Mouse (Mus musculus) limb, embryonic 14.5 days (tissue): Measurements from ENCODE around the gene Slc2a8. TPM values are rescaled to one million over a fixed set of nuclear protein-coding genes. Genes with fewer than 3 reads are reported as not detected.

ENCODE experiments used
- ATAC-seq: fragments of 200-750 bp; cut with Nextera tagmentation; 2 replicates; pipeline ENCODE4 v1.8.0; 2017; ENCODE audit warnings: low read depth, moderate number of reproducible peaks, moderate TSS enrichment; ENCODE audit not compliant: low FRiP score
- DNase-seq: peaks from one replicate; pipeline ENCODE4 v3.0.0-alpha.2; 2015; ENCODE audit warnings: low spot score
- H3K27ac ChIP-seq: fragments of 300-500 bp; sonication (generic); replicated peaks from 2 replicates; pipeline ENCODE4 v1.5.1; 2014; ENCODE audit warnings: low read depth, mild to moderate bottlenecking, low read length, moderate library complexity, mixed read lengths
- H3K27me3 ChIP-seq: fragments of 300-500 bp; sonication (generic); 2 replicates; pipeline ENCODE4 v1.6.1; 2014; ENCODE audit warnings: low read length, mixed read lengths; ENCODE audit not compliant: control insufficient read depth, insufficient read depth
- H3K36me3 ChIP-seq: fragments of 300-500 bp; sonication (generic); 2 replicates; pipeline ENCODE4 v1.6.1; 2014; ENCODE audit warnings: mild to moderate bottlenecking, low read length, moderate library complexity, mixed read lengths; ENCODE audit not compliant: control insufficient read depth, insufficient read depth
- H3K4me1 ChIP-seq: fragments of 300-500 bp; sonication (generic); 2 replicates; pipeline ENCODE4 v1.6.1; 2014; ENCODE audit warnings: antibody characterized with exemption, low read length, mixed read lengths; ENCODE audit not compliant: control insufficient read depth, insufficient read depth
- H3K4me2 ChIP-seq: fragments of 300-500 bp; sonication (generic); replicated peaks from 2 replicates; pipeline ENCODE4 v1.6.1; 2014; ENCODE audit warnings: low read depth, mild to moderate bottlenecking, low read length, moderate library complexity; ENCODE audit not compliant: severe bottlenecking
- H3K4me3 ChIP-seq: fragments of 300-500 bp; sonication (generic); replicated peaks from 2 replicates; pipeline ENCODE4 v1.5.1; 2014; ENCODE audit warnings: low read length
- H3K9ac ChIP-seq: fragments of 300-500 bp; sonication (generic); 2 replicates; pipeline ENCODE4 v1.6.1; 2014; ENCODE audit warnings: mild to moderate bottlenecking, low read depth, low read length, moderate library complexity; ENCODE audit not compliant: severe bottlenecking
- H3K9me3 ChIP-seq: fragments of 300-500 bp; sonication (generic); 2 replicates; pipeline ENCODE4 v1.6.1; 2016; ENCODE audit warnings: low read length; ENCODE audit not compliant: control insufficient read depth
- POLR2A ChIP-seq: fragments of 200-500 bp; IDR thresholded peaks from 2 replicates; pipeline ENCODE4 v1.8.0; 2012; ENCODE audit warnings: inconsistent platforms, mild to moderate bottlenecking, moderate library complexity, borderline replicate concordance; ENCODE audit not compliant: insufficient read depth, insufficient read length; ENCODE audit errors: extremely low read depth
- WGBS: fragments of 180-500 bp; shearing (Covaris S2); extraction: QIAGEN DNeasy Blood & Tissue Kit; methylation state at CpG from one replicate; pipeline ENCODE4 v1.1.7; 2014; 5-methylcytosine and 5-hydroxymethylcytosine counted together
- polyA plus RNA-seq, 2 experiments: library from polyadenylated mRNA; depleted of rRNA in 1 of 2; stranded (reverse) in 1 of 2; unstranded in 1 of 2; fragments of >200 nt; fragmentation: Nextera tagmentation in 1 of 2; extraction: Ambion mirVana in 1 of 2; gene quantifications; 2 replicates each; pipeline versions ENCODE4 v1.2.1 to v1.2.3; 2012 to 2014

The Slc2a8 gene
- polyA plus RNA-seq, 2 experiments = 16.8 to 26.0 TPM

GRCm38 (mm10) chr2:32997081-32997480 is 15.2 kb upstream of the Slc2a8 start:
- no peaks in the 10 kb centered on the region for H3K9me3 ChIP-seq
- TF ChIP-seq POLR2A = no peak
- H3K27ac ChIP-seq = no peak overlapping the region
- H3K36me3 ChIP-seq = no peaks in the 10 kb centered on the region
- no peak overlapping the region for H3K4me3 ChIP-seq
- H3K9ac ChIP-seq = no peak overlapping the region
- ATAC-seq (no peak), DNase-seq (no peak)
- H3K4me1 ChIP-seq = no peaks in the 10 kb centered on the region
- H3K27me3 ChIP-seq = no peaks in the 10 kb centered on the region
- H3K4me2 ChIP-seq = no peak overlapping the region
- 84% methylated on average over 6 of the region's 6 CpGs for WGBS

- 53% methylated on average over 6 of the region's 6 CpGs for WGBS
- Histone ChIP-seq H3K4me2 (no peak overlapping the region), H3K4me1 (no peaks in the 10 kb centered on the region), H3K27ac (no peak overlapping the region), H3K4me3 (no peak overlapping the region), H3K36me3 (0 out of 2 replicates have a peak, but pooled peaks cover 2% of the 10 kb centered on the region), H3K27me3 (no peaks in the 10 kb centered on the region), H3K9me3 (no peaks in the 10 kb centered on the region), H3K9ac (no peak overlapping the region)
- ATAC-seq (no peak), DNase-seq (no peak)
- no peak for TF ChIP-seq POLR2A
Observed at GRCm38 (mm10) chr2:32992130-32992529, 10.2 kb upstream of the Slc2a8 start.

GRCm38 (mm10) chr2:32990167-32990832 is 8.4 kb upstream of the Slc2a8 start:
- Histone ChIP-seq H3K4me2 (no peak overlapping the region), H3K27me3 (no peaks in the 10 kb centered on the region), H3K4me1 (no peaks in the 10 kb centered on the region), H3K36me3 (0 out of 2 replicates have a peak, but pooled peaks cover 2% of the 10 kb centered on the region), H3K4me3 (no peak overlapping the region), H3K9ac (no peak overlapping the region), H3K27ac (no peak overlapping the region), H3K9me3 (no peaks in the 10 kb centered on the region)
- ATAC-seq = no peak
- no peak for DNase-seq
- no peak for TF ChIP-seq POLR2A
- 67% methylated on average over 13 of the region's 13 CpGs for WGBS

GRCm38 (mm10) chr2:32989376-32989775 is 7.5 kb upstream of the Slc2a8 start:
- H3K27ac ChIP-seq = no peak overlapping the region
- H3K4me3 ChIP-seq = no peak overlapping the region
- no peak overlapping the region for H3K4me2 ChIP-seq
- H3K9ac ChIP-seq = no peak overlapping the region
- no peaks in the 10 kb centered on the region for H3K4me1 ChIP-seq
- TF ChIP-seq POLR2A = no peak
- DNase-seq (no peak), ATAC-seq (no peak)
- no peaks in the 10 kb centered on the region for H3K9me3 ChIP-seq
- 70% methylated on average over 3 of the region's 3 CpGs for WGBS
- H3K36me3 ChIP-seq = 0 out of 2 replicates have a peak, but pooled peaks cover 2% of the 10 kb centered on the region
- no peaks in the 10 kb centered on the region for H3K27me3 ChIP-seq

- Histone ChIP-seq H3K9ac (no peak overlapping the region), H3K9me3 (no peaks in the 10 kb centered on the region), H3K4me3 (no peak overlapping the region), H3K36me3 (0 out of 2 replicates have a peak, but pooled peaks cover 2% of the 10 kb centered on the region), H3K4me2 (no peak overlapping the region), H3K27ac (no peak overlapping the region), H3K4me1 (peaks cover 5% of the 10 kb centered on the region), H3K27me3 (no peaks in the 10 kb centered on the region)
- no peak for TF ChIP-seq POLR2A
- no peak for DNase-seq
- WGBS = 68% methylated on average over 8 of the region's 8 CpGs
- ATAC-seq = no peak
Observed at GRCm38 (mm10) chr2:32985844-32986243, 4.0 kb upstream of the Slc2a8 start.
